ENCODE assay signal across 13 mouse cellular contexts in genomic region chr4:82684088-82684715, GRCm38 (mm10). TPM values are rescaled to one million over a fixed set of nuclear protein-coding genes. Genes with fewer than 3 reads are reported as not detected.
DNase-seq lines count a peak whose midpoint lies in the region; ATAC-seq and TF ChIP-seq lines count a peak whose summit lies in the region.
"Had no signal": no experiment of that assay in that cellular context is flagged by ENCODE, and none has a peak within 500 bp of the region (broad histone marks: within the 10 kb centered on the region; RNA-seq: fewer than 3 reads in every experiment).

No protein-coding gene starts in this region.

- H3K4me3 ChIP-seq in forebrain, postnatal 0 days (ENCODE audit: low read depth, low read length), result no peak overlapping the region
- no peak overlapping the region for H3K4me3 ChIP-seq in forebrain, embryonic 11.5 days (ENCODE audit: low read depth, low read length)
- H3K4me3 ChIP-seq: gastrocnemius, adult 2 months had no signal

- 37% methylated on average over 12 of the region's 12 CpGs for WGBS in forebrain, postnatal 0 days
- WGBS in forebrain, embryonic 11.5 days, result 77% methylated on average over 12 of the region's 12 CpGs

- no peaks in the 10 kb centered on the region for H3K27me3 ChIP-seq in forebrain, postnatal 0 days (ENCODE audit: insufficient read depth, low read length)
- H3K27me3 ChIP-seq in forebrain, embryonic 11.5 days (ENCODE audit: control insufficient read depth, insufficient read depth, low read length), result no peaks in the 10 kb centered on the region

- intact Hi-C loops in left cerebral cortex, postnatal 4 days (cut with DNase I), result no loop called here
- intact Hi-C loops in left cerebral cortex, postnatal 36 days (cut with DNase I), result no loop called here
- intact Hi-C loops in gastrocnemius, postnatal 14 days (cut with DNase I; ENCODE audit: low total_unique reads), result no loop called here

- ATAC-seq in forebrain, postnatal 0 days, result no peak
- ATAC-seq in forebrain, embryonic 11.5 days (replicated peaks; ENCODE audit: low FRiP score), result no peak

- H3K27ac ChIP-seq in forebrain, postnatal 0 days (ENCODE audit: low read depth, low read length), result no peak overlapping the region
- no peak overlapping the region for H3K27ac ChIP-seq in forebrain, embryonic 11.5 days (ENCODE audit: low read depth, low read length)
- H3K27ac ChIP-seq: gastrocnemius, adult 2 months; macrophage had no signal

- no peaks in the 10 kb centered on the region for H3K4me1 ChIP-seq in forebrain, postnatal 0 days (ENCODE audit: insufficient read depth)
- no peaks in the 10 kb centered on the region for H3K4me1 ChIP-seq in forebrain, embryonic 11.5 days (replicated peaks; ENCODE audit: control insufficient read depth, insufficient read depth, low read length)

- H3K9ac ChIP-seq in forebrain, postnatal 0 days, result no peak overlapping the region
- H3K9ac ChIP-seq in forebrain, embryonic 11.5 days (ENCODE audit: low read length), result no peak overlapping the region

- H3K9me3 ChIP-seq in forebrain, postnatal 0 days (ENCODE audit: low read length), result no peaks in the 10 kb centered on the region
- H3K9me3 ChIP-seq in forebrain, embryonic 11.5 days (ENCODE audit: control insufficient read depth, low read length), result no peaks in the 10 kb centered on the region

- no peaks in the 10 kb centered on the region for H3K36me3 ChIP-seq in forebrain, postnatal 0 days (ENCODE audit: insufficient read depth)
- H3K36me3 ChIP-seq in forebrain, embryonic 11.5 days (ENCODE audit: control insufficient read depth, insufficient read depth, low read length), result no peaks in the 10 kb centered on the region

- H3K4me2 ChIP-seq in forebrain, postnatal 0 days (ENCODE audit: low read depth), result peak overlapping the region; percentile 21; the same call in 1 of the 2 replicates
- no peak overlapping the region for H3K4me2 ChIP-seq in forebrain, embryonic 11.5 days (ENCODE audit: low read depth, low read length, severe bottlenecking)

- DNase-seq in forebrain, postnatal 0 days, result no peak
- DNase-seq in forebrain, embryonic 11.5 days (ENCODE audit: low spot score), result no peak
- DNase-seq in left cerebral cortex, adult 18-20 months (ENCODE audit: low spot score in 2 of 2), result peak; percentile 26 to 27
- no peak for DNase-seq in left cerebral cortex, postnatal 4 days
- DNase-seq in brain, embryonic 14.5 days (ENCODE audit: low read depth), result peak; percentile 55
- peak; percentile 35 to 46 for DNase-seq in left cerebral cortex, postnatal 36 days (ENCODE audit: low spot score in 2 of 2)
- DNase-seq in cerebellum, postnatal 10 days, result no peak
- DNase-seq in gastrocnemius, postnatal 14 days, result no peak
- DNase-seq: cerebellum, postnatal 36 days; gastrocnemius, adult 2 months; kidney, adult 9 months had no signal

- TF ChIP-seq POLR2A in brain, embryonic 14.5 days (IDR thresholded peaks at IDR 0.05; ENCODE audit: borderline replicate concordance, extremely low read depth, insufficient read depth, insufficient read length, poor library complexity, severe bottlenecking), result no peak

- TF ChIP-seq CTCF in forebrain, postnatal 0 days (IDR thresholded peaks at IDR 0.05; ENCODE audit: low read depth), result no peak
- TF ChIP-seq CTCF in brain, embryonic 14.5 days (IDR thresholded peaks at IDR 0.05; ENCODE audit: borderline replicate concordance, extremely low read depth, insufficient read depth, insufficient read length), result no peak

RNA-seq across cellular contexts. Expression of gene Nfib, which starts 21.3 kb away (rescaled TPM):
- 114 and 135 TPM in 2 replicates for total RNA-seq in forebrain, postnatal 0 days (2014; rRNA removed)
- polyA plus RNA-seq in forebrain, postnatal 0 days (2015; fragmentation: Nextera tagmentation; extraction: Ambion mirVana), result 40.2 and 69.0 TPM in 2 replicates
- 49.7 and 58.4 TPM in 2 replicates for polyA plus RNA-seq in forebrain, embryonic 11.5 days (2014; fragmentation: Nextera tagmentation; extraction: Ambion mirVana)
- total RNA-seq in left cerebral cortex, adult 18-20 months (2021), result 10 to 100 TPM; 79.0 to 80.3 TPM
- total RNA-seq in left cerebral cortex, postnatal 4 days (2021), result 100 to 1,000 TPM; 216 to 233 TPM
- 69.3 and 78.5 TPM in 2 replicates for polyA plus RNA-seq in brain, embryonic 14.5 days (2012; rRNA removed)
- total RNA-seq in left cerebral cortex, postnatal 36 days (2021), result 10 to 100 TPM; 79.7 to 96.6 TPM
- total RNA-seq in gastrocnemius, postnatal 14 days (2021), result 100 to 1,000 TPM in 1 of 2 experiments, 10 to 100 TPM in 1; 92.9 to 104 TPM
- total RNA-seq: MEL had no signal
- polyA plus RNA-seq: macrophage had no signal

Comparison
In these comparisons a context has a peak if more than half of its experiments do, and no peak if none do; other contexts are left out.
1. DNase-seq: peak in left cerebral cortex, adult 18-20 months (2 of 2), brain, embryonic 14.5 days (single experiment) and left cerebral cortex, postnatal 36 days (2 of 2); none in forebrain, postnatal 0 days (single experiment), forebrain, embryonic 11.5 days (single experiment), left cerebral cortex, postnatal 4 days (single experiment), cerebellum, postnatal 10 days (0 of 2) and gastrocnemius, postnatal 14 days (single experiment).